Mouse (Mus musculus) hematopoietic stem cell, adult 5-6 weeks (primary cell): ENCODE measurements around the gene Mdm1. TPM values are rescaled to one million over a fixed set of nuclear protein-coding genes. Genes with fewer than 3 reads are reported as not detected.

Experiments used
- ATAC-seq, 2 experiments: fragments of 125-278 bp in 1 of 2; replicated peaks in 1 of 2; 2 replicates each; pipeline ENCODE4 v1.8.0; 2016 to 2017; ENCODE audit warnings: inconsistent platforms in 2 of 2, mild to moderate bottlenecking in 2 of 2, moderate number of reproducible peaks in 2 of 2, low read depth in 1 of 2, moderate TSS enrichment in 1 of 2; ENCODE audit not compliant: low FRiP score in 2 of 2, poor library complexity in 2 of 2, severe bottlenecking in 2 of 2, insufficient read depth in 1 of 2, low TSS enrichment in 1 of 2
- total RNA-seq: library from RNA; stranded (forward); fragments of 172-1452, 232-1000 nt; gene quantifications from 2 replicates; pipeline ENCODE4 v1.2.3, GENCODE M21; 2017

The Mdm1 gene
- total RNA-seq, 1 experiment from 2014 or later = 58.0 TPM

- no peak for ATAC-seq
These were observed 25.2 kb upstream of the Mdm1 start for GRCm38 (mm10) chr10:118116456-118116855.

DNA sequence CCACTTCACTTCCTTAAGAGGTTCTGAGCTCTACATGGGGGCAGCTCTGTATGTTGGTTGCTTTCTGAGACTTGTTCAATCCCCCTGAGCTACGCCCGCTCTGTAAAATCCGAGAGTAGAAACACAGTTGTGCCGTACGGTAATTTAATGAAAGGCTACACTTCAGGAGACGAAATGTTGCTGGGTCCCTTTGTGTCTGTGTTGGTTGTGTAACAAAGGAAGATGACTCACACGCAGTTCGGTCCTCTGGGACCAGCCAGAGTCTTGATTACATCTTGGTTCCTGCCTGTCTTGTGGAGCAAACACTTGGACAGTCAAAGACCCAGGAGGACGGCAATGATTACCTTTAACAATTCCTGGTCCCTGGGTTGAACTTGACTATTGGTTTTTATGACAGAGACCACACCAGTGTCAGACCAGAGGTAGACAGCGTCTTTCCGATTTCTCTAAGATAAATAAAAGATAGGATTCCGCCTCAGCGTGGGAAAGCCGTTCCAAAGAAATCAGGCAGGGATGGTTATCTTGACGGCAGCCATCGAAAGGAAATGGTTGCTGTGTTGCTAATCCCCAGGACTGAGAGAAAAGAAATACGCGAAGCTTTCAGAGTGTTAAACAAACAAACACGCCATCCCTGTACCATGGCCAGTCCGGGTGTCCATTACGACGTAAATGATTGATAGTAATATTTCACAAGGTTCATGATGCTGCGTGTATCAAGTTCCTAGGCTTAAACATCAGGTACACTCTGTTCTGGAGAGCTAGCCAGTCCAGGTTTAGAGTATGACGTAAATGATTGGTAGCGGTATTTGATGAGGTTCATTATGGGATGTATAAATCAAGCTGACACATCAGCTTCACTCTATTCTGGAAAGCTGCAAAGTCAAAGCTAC lies 20.3 kb upstream of the Mdm1 start:
- peak in 1 of 2 experiments; percentile 17; a peak in 2 of 4 replicates for ATAC-seq

DNA sequence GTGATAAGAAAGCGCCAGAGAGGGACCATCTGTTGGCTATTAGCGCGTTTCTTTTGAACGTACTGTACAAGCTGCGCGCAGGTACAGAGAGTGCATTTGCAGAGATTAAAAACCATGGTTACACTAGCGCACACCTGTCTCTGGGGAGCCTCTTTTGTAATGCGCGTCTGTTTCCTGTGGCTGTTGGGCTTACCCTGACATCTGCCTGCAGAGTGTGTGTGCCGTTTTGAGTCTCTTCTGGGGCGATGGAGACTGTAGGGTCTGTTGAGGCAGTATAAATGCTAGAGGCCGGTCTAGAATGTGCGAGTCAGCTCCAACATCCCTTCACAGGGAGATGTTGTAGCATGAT lies 19.7 kb upstream of the Mdm1 start:
- peak; percentile 32 to 35; a peak in 2 of 4 replicates for ATAC-seq

DNA sequence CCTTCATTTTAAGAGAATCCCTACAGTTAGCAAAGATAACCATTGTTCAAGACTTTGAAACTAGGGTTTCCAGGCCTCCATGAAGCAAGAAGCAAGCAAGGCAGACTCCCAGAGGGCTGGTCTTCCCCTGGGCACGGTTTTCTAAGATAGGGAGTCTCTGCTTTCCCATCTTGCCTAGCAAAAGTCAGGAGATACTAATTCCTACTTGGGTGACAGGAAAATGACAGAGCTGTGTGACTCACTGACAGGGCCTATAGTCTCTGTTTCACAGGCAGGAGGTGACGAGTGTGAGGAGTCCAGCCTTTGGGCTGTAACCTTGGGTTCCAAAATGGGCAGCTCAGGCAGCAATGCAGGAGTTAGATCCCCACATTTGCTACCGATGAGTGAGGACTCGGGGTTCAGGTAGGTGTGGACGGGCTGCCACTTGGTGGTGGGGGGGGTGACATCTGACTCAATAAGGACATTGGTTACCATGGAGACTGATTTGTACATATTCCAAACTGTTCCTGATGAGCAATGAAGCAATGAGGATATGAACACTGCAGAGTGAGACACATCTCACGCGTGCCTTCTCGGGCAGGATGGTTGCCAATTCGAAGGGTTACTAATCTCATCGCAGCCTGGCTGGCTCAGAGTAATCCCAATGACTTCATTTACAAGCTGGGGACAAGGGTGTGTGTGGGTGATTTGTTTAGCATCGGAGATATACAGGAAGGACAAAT lies 19.0 kb upstream of the Mdm1 start:
- no peak for ATAC-seq

GRCm38 (mm10) chr10:118125236-118125635 lies 16.4 kb upstream of the Mdm1 start:
- ATAC-seq = no peak

GRCm38 (mm10) chr10:118125776-118126445 lies 15.7 kb upstream of the Mdm1 start:
- ATAC-seq = no peak

- ATAC-seq = no peak
These were observed 12.5 kb upstream of the Mdm1 start for GRCm38 (mm10) chr10:118129001-118129682.

DNA sequence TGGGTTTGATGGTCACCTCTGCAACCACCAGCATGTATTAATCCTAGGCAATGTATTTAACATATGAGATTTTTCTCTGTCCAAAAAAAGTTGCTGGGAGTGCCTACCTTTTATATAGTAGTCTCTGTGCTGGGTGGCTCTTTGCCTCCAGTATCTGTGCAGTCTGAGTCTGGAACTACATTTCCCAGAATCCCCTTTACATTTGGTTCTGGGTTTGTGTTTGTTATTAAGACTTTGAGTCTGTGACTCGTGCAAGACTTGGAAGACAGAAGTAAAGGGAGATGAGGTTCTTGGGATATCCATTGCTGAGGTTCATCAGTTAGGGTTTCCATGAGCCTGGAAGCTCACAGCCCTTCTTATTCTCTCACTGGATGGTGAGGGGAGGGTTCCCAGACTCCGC lies 11.6 kb upstream of the Mdm1 start:
- ATAC-seq = no peak

- ATAC-seq = no peak
These were observed 8.6 kb upstream of the Mdm1 start for GRCm38 (mm10) chr10:118132993-118133392.

DNA sequence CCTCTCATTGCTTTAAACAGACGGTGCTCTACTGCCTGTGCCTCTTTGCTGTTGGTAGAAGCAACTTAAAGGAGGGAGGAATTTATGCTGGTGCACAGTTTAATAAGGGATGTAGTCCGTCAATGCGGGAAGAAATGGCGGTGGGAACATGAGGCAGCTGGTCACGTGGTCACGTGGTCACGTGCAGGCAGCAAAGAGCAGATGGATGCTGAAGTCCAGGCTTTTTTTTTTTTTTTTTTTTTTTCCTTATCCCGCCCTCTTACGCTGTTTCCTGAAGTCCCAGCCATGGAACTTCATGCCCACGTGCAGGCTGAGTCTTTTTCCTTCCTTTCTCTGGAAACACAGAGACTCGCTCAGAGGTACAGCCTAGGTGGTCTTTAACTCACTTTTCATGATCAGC lies 3.1 kb upstream of the Mdm1 start:
- ATAC-seq = no peak

GRCm38 (mm10) chr10:118139837-118140570 lies 1.6 kb upstream of the Mdm1 start:
- no peak for ATAC-seq

- ATAC-seq = no peak; a peak in 1 of 4 replicates
These were observed 532 bp downstream of the Mdm1 start for GRCm38 (mm10) chr10:118141884-118142801.

GRCm38 (mm10) chr10:118149381-118149780 lies 7.8 kb downstream of the Mdm1 start:
- no peak for ATAC-seq

DNA sequence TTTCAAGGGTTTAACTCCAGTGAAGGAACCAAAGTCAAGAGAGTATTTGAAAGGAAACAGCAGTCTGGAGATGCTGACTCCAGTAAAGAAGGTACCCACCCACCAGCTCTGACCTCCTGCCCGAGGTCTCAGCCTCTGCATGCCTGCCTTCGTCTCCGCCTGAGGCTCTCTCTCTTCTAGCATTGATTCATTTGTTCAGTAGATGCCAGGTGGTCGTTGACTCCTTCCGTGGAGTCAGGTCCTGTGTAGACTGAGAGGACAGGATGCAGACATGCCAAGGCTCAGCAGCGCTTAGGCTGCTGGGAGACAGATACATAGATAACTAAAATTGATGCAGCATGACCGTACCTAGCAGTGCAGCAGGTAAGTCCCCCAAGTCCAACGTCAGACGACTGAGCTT lies 9.3 kb downstream of the Mdm1 start:
- no peak for ATAC-seq

GRCm38 (mm10) chr10:118155932-118156331 lies 14.3 kb downstream of the Mdm1 start:
- no peak for ATAC-seq

DNA sequence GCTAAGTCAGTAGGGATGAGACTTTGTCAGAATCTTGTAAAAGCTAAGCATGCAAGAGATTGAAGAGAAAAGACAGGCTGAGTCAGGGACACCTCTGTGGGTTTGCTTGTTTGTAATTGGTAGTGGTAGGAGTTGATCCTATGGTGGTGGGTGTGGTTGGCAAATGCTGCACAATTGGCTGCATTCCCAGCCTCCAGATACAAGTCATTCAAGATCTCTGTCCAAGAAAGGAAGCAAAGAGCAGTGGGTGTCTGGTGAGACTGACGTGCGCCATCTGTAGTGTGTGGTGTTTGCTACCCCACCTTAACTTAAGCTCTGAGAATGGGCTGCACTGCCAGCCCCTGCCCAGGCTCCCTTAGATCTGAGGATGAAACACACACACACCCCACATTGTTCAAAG lies 19.5 kb downstream of the Mdm1 start:
- ATAC-seq = no peak
